Comparison of ENCODE assay signal across 9 mouse cellular contexts in genomic region chr11:72998771-72999170, GRCm38 (mm10). TPM values are rescaled to one million over a fixed set of nuclear protein-coding genes. Genes with fewer than 3 reads are reported as not detected.
A peak's percentile ranks its signal among the peaks of the same experiment; 100 is the strongest.
DNase-seq lines count a peak whose midpoint lies in the region; ATAC-seq and TF ChIP-seq lines count a peak whose summit lies in the region.
"Had no signal": no experiment of that assay in that cellular context is flagged by ENCODE, and none has a peak within 500 bp of the region (broad histone marks: within the 10 kb centered on the region; RNA-seq: fewer than 3 reads in every experiment).

TSS of gene P2rx1 (plus strand) at chr11:72999103.

- WGBS in heart, adult 2 months: 34% methylated on average over 8 of the region's 8 CpGs
- 43% methylated on average over 8 of the region's 8 CpGs for WGBS in embryonic facial prominence, embryonic 13.5 days
- 39% methylated on average over 8 of the region's 8 CpGs for WGBS in limb, embryonic 15.5 days
- 46% methylated on average over 8 of the region's 8 CpGs for WGBS in cerebellum, adult 2 months

- TF ChIP-seq POLR2A in heart, adult 2 months (IDR thresholded peaks at IDR 0.05; ENCODE audit: insufficient read depth, low read depth, low read length): no peak
- no peak for TF ChIP-seq POLR2A in cerebellum, adult 2 months (IDR thresholded peaks at IDR 0.05; ENCODE audit: borderline replicate concordance, insufficient read depth, low read length)

- no peaks in the 10 kb centered on the region for H3K79me2 ChIP-seq in heart, adult 2 months (replicated peaks; ENCODE audit: control insufficient read depth, insufficient read depth, low read length)

- no peaks in the 10 kb centered on the region for H3K36me3 ChIP-seq in heart, adult 2 months (ENCODE audit: control insufficient read depth, insufficient read depth, low read length)
- no peaks in the 10 kb centered on the region for H3K36me3 ChIP-seq in embryonic facial prominence, embryonic 13.5 days
- H3K36me3 ChIP-seq in limb, embryonic 15.5 days: no peaks in the 10 kb centered on the region

- peak in 1 of 2 experiments; percentile 28 for DNase-seq in heart, adult 2 months
- no peak for DNase-seq in heart, postnatal 25 days (ENCODE audit: low spot score)
- peak; percentile 92 for DNase-seq in 416B (ENCODE audit: low read depth)
- DNase-seq in left cerebral cortex, postnatal 25 days (ENCODE audit: low spot score in 2 of 2): no peak
- DNase-seq in layer of hippocampus, postnatal 36 days: no peak
- DNase-seq in cerebellum, adult 2 months: no peak
- DNase-seq: cerebellum, postnatal 25 days had no signal

- 0 out of 2 replicates have a peak, but pooled peaks have one; percentile 27 for ATAC-seq in embryonic facial prominence, embryonic 13.5 days (ENCODE audit: insufficient number of reproducible peaks, insufficient read depth, low FRiP score, low TSS enrichment, low read depth)
- ATAC-seq in limb, embryonic 15.5 days (ENCODE audit: insufficient number of reproducible peaks, low FRiP score, low TSS enrichment, low read depth): 0 out of 2 replicates have a peak, but pooled peaks have one; percentile 26

- intact Hi-C loops in heart, adult 2 months (cut with DNase I): no loop called here
- intact Hi-C loops in heart, postnatal 25 days (cut with DNase I): no loop called here
- intact Hi-C loops in left cerebral cortex, postnatal 25 days (cut with DNase I): loop anchor here (2.0 kb wide), 1 partner anchor 426 kb away; no protein-coding TSS in a partner anchor

- no peak within 1 kb of the TSS for H3K4me2 ChIP-seq in embryonic facial prominence, embryonic 13.5 days
- no peak within 1 kb of the TSS for H3K4me2 ChIP-seq in limb, embryonic 15.5 days

- no peaks in the 10 kb centered on the region for H3K9me3 ChIP-seq in embryonic facial prominence, embryonic 13.5 days
- no peaks in the 10 kb centered on the region for H3K9me3 ChIP-seq in limb, embryonic 15.5 days

- H3K4me3 ChIP-seq in heart, adult 2 months: no peak within 1 kb of the TSS
- no peak within 1 kb of the TSS for H3K4me3 ChIP-seq in embryonic facial prominence, embryonic 13.5 days
- no peak within 1 kb of the TSS for H3K4me3 ChIP-seq in limb, embryonic 15.5 days
- no peak within 1 kb of the TSS for H3K4me3 ChIP-seq in cerebellum, adult 2 months (replicated peaks; ENCODE audit: insufficient read depth, low read depth, low read length)

- H3K4me1 ChIP-seq in heart, adult 2 months (ENCODE audit: control insufficient read depth, insufficient read depth, low read length): peaks cover 6% of the 10 kb centered on the region
- H3K4me1 ChIP-seq in embryonic facial prominence, embryonic 13.5 days: no peaks in the 10 kb centered on the region
- peaks cover 6% of the 10 kb centered on the region; the same call in 1 of the 2 replicates for H3K4me1 ChIP-seq in limb, embryonic 15.5 days
- H3K4me1 ChIP-seq in cerebellum, adult 2 months (ENCODE audit: control insufficient read depth, insufficient read depth, low read length): no peaks in the 10 kb centered on the region

- TF ChIP-seq EP300 in heart, adult 2 months (IDR thresholded peaks at IDR 0.05; ENCODE audit: insufficient read depth, low read depth, low read length): no peak

- no peak within 1 kb of the TSS for H3K27ac ChIP-seq in heart, adult 2 months
- H3K27ac ChIP-seq in embryonic facial prominence, embryonic 13.5 days: no peak within 1 kb of the TSS
- H3K27ac ChIP-seq in limb, embryonic 15.5 days: no peak within 1 kb of the TSS
- H3K27ac ChIP-seq in cerebellum, adult 2 months (ENCODE audit: insufficient read depth, low read length): no peak within 1 kb of the TSS

- no peak within 1 kb of the TSS for H3K9ac ChIP-seq in heart, adult 2 months (ENCODE audit: low read depth, low read length)
- no peak within 1 kb of the TSS for H3K9ac ChIP-seq in embryonic facial prominence, embryonic 13.5 days
- no peak within 1 kb of the TSS for H3K9ac ChIP-seq in limb, embryonic 15.5 days

- TF ChIP-seq CTCF in heart, adult 2 months (IDR thresholded peaks at IDR 0.05): peak; percentile 12; the same call in 1 of the 2 replicates
- no peak for TF ChIP-seq CTCF in cerebellum, adult 2 months (IDR thresholded peaks at IDR 0.05; ENCODE audit: borderline replicate concordance, insufficient read depth, low read depth, low read length)

- H3K27me3 ChIP-seq in heart, adult 2 months (ENCODE audit: control insufficient read depth, insufficient read depth, low read length): no peaks in the 10 kb centered on the region
- H3K27me3 ChIP-seq in embryonic facial prominence, embryonic 13.5 days: no peaks in the 10 kb centered on the region
- H3K27me3 ChIP-seq in limb, embryonic 15.5 days: no peaks in the 10 kb centered on the region
- H3K27me3 ChIP-seq in cerebellum, adult 2 months (ENCODE audit: control insufficient read depth, insufficient read depth, low read length): no peaks in the 10 kb centered on the region

RNA-seq across cellular contexts. Expression of gene P2rx1, which starts in this region (rescaled TPM):
- total RNA-seq in heart, adult 2 months (2021): under 1 TPM; 0.21 to 0.86 TPM
- polyA plus RNA-seq in heart, adult 2 months (2012; rRNA removed): 0.76 and 0.91 TPM in 2 replicates
- under 1 TPM; 0.29 to 0.50 TPM for total RNA-seq in heart, postnatal 25 days (2021)
- 0.96 and 1.0 TPM in 2 replicates for polyA plus RNA-seq in embryonic facial prominence, embryonic 13.5 days (2015; fragmentation: Nextera tagmentation; extraction: Ambion mirVana)
- 3.5 and 4.2 TPM in 2 replicates for polyA plus RNA-seq in limb, embryonic 15.5 days (2015; fragmentation: Nextera tagmentation; extraction: Ambion mirVana)
- total RNA-seq in left cerebral cortex, postnatal 25 days (2021): 1 to 10 TPM in 1 of 2 experiments, under 1 TPM in 1; 0.28 to 1.0 TPM
- total RNA-seq in layer of hippocampus, postnatal 36 days (2021): under 1 TPM; 0.46 to 0.62 TPM
- polyA plus RNA-seq in cerebellum, adult 2 months (2012; rRNA removed): 0.41 and 0.46 TPM in 2 replicates
